Mouse (Mus musculus) c-Kit-negative CD71-positive TER-119-positive erythroid progenitor cells, embryonic 14.5 days (primary cell): ENCODE data around the gene Hmgn3.

Experiments
- DNase-seq: peaks from one replicate; pipeline ENCODE4 v3.0.0-alpha.2; 2013; ENCODE audit warnings: low read depth, low spot score

Gene Hmgn3

DNA sequence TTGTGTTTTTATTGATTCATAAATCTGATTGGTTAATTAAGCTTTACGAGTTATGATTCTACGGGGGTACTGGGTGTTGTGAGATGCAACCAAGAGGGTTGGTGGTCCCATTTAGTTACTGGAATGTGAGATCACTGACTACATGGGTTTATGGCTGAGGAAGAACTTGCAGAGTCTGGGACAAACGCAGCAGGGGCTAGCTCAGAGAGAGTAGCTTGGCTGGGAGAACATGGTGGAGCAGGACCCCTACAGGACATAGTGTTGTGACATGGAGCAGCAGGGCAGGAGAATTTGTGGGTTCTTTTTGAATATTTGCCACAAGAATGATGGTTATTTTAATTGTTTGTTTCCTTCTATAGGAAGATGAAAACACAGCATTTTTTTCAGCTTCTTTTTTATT lies 45.7 kb downstream of the Hmgn3 start:
- no peak for DNase-seq

DNA sequence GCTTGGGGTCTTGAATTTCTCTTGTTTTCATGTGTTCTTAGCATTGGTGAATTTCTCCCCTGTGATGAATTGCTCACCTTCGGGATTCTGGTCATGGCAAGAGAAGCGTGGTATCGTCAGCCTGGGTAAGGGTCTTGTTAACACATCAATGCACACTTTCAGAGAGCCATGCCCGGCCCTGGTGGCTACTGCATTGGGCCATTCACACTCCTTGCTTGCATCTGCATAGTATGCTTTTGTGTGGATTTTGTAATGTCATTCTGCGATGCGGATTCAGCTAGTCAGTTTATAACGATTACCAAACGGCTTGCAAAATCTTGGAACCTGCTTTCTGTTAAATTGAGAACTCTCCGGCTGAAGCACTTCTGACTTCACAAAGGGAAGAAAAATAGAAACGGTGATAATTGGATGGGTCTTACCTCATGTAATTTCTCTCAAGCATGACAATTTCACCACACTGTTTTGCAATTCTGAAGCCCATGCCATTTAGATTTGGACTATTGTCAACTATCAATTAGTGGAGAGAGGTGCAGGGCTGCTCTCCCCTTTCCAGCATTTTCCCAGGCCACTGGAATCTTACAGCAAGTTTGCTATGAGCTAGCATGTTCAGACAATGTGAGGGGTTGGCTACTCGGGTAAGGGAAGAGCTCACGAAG lies 47.7 kb downstream of the Hmgn3 start:
- DNase-seq, result no peak

DNA sequence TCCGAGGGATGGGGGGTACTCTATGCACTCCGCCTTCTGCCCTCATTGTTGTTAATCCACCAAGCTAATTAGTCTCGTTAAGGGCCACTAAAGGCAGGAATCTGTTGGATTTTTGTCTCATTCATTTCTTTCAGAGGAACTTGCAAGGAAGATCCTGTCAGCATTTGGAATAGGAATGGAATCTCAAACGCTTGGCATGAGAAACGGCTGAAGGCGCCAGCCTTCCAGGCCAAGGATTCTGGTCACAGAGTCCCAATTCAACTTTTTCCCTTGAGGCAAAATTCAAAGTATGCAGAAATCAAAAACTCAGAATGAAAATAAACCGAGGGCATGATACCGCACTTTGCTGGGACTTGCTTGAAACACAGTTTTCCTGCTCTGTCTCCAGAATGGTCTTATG lies 48.7 kb downstream of the Hmgn3 start:
- DNase-seq, result no peak

DNA sequence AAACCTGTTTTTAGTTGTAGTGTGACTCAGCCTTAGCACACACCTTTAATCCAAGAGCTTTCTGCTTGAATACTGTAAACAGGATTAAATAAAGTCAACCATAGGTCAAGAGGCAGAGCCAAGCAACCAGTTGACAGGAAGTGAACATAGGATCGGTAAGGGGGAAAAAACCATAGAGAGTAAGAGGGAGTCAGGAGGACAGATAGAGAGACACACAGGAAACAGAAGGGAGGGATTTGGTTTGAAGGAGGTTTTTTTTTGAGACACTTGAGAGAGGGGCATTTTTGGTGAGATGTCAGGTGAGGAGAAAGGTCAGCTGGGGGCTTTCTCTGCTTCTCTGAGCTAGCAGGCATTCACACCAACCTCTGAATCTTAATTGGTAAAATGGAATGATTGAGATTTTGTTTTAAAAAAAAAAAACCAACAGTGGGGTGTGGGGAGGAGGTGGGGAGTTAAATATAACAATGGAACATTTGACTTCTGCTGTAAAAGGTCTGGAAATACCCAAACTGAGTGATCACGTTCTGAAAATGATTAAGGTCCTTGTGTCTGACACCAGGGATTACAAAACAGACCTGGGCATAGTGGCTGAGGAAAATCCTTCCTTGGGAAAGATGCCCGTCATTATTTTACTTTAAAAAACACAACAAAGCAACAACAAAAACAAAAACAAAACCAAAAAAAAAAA lies 51.7 kb downstream of the Hmgn3 start:
- no peak for DNase-seq

DNA sequence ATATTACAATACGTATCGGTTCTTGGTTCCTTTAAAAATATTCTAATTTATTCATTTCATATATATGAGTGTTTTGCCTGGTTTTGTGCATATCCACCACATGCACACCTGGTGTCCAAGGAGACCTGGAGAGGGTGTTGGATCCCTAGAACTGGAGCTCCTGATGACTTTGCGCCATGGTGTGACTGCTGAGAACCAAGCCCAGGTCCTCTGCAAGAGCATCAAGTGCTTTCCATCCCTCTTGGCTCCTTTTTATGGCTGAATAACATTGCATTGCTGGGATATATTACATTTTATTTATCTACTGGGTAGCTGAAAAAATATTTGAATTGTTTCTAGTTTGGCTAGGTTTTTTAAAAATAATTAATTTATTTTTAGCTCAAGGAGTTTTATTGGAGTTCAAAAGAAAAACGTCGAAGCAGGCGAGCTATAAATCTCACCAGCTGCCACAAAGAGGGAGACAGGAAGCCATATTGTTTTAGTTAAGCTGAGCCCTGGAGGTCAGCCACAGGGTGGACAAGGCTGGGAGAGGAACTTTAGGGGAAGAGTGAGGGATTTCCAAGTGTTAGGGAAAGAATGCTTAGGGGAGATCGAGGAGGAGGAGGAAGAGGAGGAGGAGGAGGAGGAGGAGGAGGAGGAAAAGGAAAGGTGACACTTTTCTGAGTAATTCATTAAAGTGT lies 62.6 kb downstream of the Hmgn3 start:
- DNase-seq, result no peak

DNA sequence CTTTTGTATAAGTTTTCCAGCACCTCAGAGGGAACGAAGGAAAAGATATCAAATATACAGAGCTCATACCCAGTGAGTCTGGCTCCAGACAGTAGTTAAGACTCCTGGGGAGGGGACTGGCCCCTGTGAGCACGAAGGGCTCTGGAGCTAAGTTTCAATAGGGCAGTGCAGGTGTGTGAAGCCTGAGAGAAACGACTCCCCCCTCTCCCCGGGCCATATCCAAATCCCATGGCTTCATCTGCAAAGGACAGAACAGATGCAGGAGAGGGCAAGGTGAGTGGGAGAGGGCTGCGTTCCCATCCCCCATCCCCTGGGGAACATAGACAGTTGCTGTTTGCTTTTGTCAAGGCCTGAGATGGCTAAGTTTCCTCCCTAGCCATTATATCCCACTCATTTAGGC lies 63.4 kb downstream of the Hmgn3 start:
- DNase-seq, result no peak

DNA sequence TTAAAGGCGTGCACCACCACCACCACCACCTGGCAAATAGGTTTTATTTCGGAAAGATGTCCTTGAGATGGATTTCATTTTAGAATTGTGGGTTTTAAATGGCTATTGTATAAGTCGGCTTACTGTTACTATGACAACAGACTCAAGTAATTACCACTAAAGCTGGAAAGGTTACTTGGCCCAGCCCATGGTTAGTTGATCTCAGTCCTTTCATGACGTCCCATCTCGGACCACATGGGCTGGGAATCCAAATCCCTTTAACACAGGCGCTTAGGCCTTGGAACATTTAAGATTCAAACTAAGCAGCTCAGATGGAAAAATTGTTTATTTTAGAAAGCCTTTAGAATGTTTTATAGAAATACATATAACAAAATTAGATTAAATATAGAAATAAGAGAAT lies 64.2 kb downstream of the Hmgn3 start:
- no peak for DNase-seq

DNA sequence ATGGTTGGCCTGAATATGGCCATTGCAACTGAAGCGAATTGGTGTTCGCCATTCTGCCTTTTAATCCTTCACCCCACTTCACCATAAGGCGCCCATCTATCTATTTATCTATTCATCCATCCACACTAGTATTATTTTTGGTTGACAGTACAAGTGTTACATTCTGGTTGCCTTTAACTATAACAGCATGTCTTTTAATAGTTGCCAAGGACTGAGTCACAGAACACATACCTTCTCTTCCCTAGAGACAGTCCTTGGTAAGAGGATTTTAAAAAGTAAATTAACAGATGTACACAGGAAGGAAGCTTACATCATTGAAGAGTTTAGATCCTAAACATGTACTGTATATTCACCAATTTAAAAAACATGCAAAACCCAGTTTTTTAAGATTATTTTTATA lies 66.8 kb downstream of the Hmgn3 start:
- DNase-seq, result no peak

DNA sequence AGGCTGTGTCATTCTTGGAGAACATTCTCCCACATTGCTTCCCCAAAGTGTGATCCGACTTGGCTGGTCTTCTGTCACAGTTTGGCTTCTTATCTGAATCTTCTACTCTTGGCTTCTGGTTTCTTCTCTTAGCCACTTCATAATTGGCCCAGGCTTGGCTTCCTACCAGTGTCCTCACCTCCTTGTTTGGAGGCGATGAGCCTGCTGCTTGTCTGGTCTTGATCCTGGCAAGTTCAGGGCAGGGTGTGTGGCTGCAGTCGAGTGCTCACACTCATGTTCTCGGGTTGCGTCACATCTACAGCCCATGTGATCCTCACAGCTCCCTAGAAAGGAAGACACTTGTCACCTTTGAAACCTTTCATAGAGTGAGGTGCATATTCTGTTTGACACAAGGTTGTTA lies 78.2 kb downstream of the Hmgn3 start:
- DNase-seq, result no peak

DNA sequence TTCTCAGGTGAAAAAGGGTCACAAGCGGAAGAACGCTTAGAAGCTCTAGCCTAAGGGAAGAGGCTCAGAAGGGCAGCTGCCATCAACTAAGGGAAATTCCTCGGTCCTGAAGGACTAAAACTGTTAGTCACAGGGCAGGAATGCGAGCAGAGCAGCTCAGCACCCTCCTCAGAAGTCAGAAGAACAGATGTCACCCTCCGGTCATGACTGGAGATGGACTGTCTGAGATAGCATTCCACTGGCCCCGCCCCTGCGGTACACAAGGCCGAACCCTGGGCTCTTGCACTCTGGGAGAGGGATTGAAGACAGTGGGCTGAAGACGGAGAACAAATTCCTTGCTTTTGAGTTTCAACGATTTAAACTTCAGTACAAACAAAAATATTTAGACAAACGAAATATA lies 85.2 kb downstream of the Hmgn3 start:
- no peak for DNase-seq
